Mouse (Mus musculus) common myeloid progenitor, adult 5-6 weeks (primary cell): ENCODE measurements at regions not wholly inside any gene's neighbourhood (a gene's known extent, or its start where the extent isn't known, plus 50 kb on each side); places are given as distances from the start of the nearest gene placed in this dataset.
"Not testable (repeated sequence)": the region's sequence is repeated elsewhere in the genome, so short reads cannot be mapped to it uniquely, and the experiment has no call there.

Experiments used
- ATAC-seq: replicated peaks from 2 replicates; pipeline ENCODE4 v1.8.0; 2016; ENCODE audit warnings: low read depth, mild to moderate bottlenecking, moderate TSS enrichment, inconsistent platforms; ENCODE audit not compliant: poor library complexity, severe bottlenecking

- ATAC-seq = not testable (repeated sequence)
Observed at GRCm38 (mm10) chr12:117327086-117327485, 189.2 kb upstream of the Rapgef5 start.

GRCm38 (mm10) chr12:117330418-117330817, 185.9 kb upstream of the Rapgef5 start:
- ATAC-seq = no peak

GRCm38 (mm10) chr12:117336856-117337255, 179.4 kb upstream of the Rapgef5 start:
- ATAC-seq = peak; percentile 91

DNA sequence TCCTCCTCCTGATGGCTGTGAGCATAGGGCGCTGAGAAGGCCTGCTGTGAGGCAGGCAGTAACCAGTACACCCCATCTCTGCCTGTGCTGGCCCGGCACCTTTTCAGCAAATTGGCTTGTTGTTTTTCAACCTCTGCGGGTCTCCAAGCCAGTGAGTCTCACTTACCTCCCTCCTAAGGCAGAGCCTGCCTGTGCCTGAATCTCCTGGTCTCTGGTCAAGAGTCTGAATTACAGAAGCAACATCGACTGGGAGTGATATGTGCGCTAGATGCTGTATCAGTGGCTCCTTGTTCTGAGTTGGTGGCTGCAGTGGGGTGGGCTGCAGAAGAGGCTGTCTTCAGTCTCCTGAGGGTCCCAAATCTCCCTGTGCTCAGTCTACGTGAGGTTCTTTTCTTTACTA, 174.0 kb upstream of the Rapgef5 start:
- no peak for ATAC-seq

DNA sequence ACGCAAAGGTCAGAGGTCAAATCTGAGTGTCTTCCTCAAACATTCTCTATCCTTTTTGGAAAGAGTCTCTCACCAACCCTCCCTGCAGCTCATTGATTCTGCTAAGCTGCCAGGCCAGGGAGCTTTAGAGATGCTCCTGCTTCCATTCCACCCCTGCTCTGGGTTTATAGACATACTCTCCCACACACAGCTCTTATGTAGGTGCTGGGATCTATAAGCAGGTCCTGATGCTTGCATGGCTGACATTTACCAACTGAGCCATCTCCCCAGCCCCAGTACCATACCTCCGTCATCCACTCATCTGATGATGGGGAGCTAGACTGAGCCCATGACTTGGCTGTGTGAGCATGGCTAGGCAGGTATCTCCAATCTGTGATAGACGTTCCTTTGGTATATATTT, 173.2 kb upstream of the Rapgef5 start:
- no peak for ATAC-seq

DNA sequence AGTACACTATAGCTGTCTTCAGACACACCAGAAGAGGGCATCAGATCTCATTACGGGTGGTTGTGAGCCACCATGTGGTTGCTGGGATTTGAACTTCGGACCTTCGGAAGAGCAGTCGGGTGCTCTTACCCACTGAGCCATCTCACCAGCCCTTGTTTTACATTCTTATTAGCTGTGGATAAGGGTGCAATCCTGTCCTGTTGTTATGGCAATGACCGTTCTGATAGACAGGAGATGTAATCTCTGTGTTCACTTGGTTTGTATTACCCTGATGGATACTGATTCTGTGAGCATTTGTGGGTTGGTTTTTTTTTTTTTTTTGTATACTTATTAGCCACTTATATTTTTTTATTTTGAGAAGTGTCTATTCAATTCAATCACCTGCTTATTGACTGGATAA, 172.7 kb upstream of the Rapgef5 start:
- not testable (repeated sequence) for ATAC-seq

DNA sequence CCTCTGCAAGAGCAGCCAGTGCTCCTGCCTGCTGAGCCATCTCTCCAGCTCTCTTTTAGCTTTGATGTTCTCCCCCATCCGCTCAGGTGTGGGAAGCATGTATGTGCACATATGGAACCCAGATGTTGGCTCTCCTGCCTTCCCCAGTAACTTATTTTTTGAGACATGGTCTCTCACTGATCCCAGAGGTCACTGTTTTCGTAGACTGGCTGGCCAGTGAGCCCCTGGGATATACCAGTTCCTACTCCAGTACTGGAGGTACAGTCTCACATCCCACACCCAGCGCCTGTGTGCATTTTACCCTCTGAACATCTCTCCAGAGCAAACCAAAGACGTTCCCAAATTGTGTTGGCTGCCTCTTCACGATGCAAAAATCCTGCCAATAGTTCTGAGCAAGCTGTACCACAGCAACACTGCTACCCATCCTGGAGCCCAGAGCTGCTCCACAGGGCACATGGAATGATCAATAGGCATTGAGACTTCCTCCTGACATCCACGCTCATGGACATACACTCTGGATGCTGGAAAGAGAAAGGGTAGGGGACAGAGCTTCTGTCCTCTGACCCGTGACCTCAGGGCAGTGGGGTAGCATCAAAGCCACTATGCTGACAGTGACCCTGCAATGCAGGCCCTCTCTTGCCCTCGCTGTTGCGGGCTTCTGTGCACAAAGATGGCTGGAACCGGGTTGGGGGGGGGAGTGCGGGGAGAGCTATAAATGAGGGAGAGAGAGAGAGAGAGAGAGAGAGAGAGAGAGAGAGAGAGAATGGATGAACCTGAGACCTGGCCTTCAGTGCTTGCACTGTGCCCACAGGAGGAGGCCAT, 171.8 kb upstream of the Rapgef5 start:
- no peak for ATAC-seq

DNA sequence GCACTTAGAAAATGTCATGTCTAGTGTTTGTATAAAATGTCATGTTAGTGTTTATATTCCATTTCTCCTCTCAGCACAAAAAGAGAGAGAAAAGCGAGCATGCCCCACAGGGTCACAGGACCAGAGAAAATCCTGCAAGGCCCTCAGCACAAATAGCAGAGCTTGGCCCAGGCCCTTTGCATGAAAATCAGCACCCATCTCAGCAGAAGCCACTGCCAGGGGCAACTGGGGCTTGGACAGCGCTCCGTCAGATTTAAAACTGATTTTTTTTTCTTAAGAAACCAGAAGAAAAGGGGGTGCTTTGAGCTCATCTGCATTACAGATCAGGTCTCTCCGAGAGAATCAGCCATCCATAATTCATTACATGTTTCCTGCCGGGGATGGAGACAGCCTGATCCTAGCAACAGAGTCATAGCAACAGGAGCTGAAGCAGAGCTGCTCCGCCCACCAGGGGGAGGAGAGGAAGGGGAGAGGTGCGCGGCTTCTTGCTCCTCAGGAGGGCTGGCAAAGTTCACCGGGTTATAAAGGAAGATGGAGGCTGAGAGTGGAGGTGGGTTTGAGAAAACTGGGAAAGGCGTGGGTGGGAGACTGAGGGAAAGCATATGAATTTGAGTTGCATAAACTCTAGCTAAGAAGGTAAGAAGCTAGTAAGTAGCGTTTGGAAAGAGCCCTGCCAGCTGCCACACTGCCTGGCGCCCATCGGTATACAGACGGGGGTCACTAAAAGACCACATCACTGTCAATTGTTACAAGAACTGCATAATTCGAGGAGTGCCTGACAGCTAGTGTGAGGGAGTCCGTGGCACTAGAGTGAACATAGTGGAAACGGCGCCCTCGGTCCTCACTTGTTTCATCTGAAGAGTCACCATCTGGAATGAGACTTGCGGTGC, 170.9 kb upstream of the Rapgef5 start:
- no peak for ATAC-seq

DNA sequence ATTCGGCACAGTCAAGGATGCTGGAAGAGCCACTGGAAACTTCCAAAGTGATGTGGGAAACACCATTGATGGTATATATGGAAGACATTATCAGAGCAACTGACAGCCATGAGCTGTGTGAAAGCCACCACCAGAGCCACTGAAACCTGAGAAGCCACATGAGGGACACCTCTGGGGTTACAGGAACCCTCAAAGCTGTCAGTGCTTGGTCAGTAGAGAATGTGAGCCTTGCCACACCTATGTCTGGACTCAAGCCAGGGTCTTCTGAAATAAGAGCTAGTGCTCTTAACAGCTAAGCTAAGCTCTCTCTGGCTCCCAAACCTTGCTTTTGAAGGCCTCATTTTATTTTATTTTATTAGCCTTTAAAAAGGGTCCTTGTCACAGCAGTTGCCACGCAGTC, 170.2 kb upstream of the Rapgef5 start:
- ATAC-seq = no peak

- ATAC-seq = no peak
Observed at GRCm38 (mm10) chr12:117347135-117347534, 169.1 kb upstream of the Rapgef5 start.

- 0 out of 2 replicates have a peak, but pooled peaks have one; percentile 33 for ATAC-seq
Observed at GRCm38 (mm10) chr12:117348516-117348915, 167.8 kb upstream of the Rapgef5 start.

DNA sequence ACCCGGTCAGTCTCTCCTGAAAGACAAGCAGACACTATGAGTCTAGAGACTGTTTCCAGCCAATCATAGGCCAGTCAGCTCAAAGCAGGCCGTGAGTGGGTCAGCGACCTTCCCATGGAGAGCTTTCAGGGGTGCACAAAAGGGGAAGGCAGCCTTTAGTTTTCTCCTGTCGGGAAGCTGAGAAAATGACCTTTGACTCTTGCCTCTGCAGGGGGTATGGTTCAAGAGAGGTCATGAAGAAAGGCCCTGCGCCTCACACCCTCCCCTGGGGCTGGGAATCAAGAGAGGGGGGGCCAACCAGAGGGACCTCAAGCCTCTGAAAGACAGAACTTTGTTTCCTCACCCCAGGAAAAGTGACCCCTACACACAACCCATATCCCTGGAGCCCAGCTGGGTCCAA, 164.4 kb upstream of the Rapgef5 start:
- no peak for ATAC-seq

GRCm38 (mm10) chr12:117352511-117352910, 163.8 kb upstream of the Rapgef5 start:
- no peak for ATAC-seq

DNA sequence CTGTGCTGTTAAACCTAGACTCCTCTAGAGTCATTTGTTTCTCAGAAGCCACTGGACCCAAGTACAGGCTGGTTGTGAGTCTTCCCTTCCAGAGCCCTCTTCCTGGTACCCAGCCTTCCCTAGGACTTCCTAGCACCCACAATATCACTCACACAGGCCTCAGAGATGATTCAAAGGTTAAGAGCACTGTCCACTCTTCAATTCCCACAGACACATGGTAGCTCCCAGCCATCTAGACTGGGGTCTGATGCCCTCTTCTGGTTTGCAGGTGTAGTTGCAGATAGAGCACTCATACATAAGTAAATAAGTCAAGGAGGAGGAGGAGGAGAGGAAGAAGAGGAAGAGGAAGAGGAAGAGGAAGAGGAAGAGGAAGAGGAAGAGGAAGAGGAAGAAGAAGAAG, 163.3 kb upstream of the Rapgef5 start:
- ATAC-seq = peak; percentile 76

GRCm38 (mm10) chr12:117357811-117358210, 158.5 kb upstream of the Rapgef5 start:
- no peak for ATAC-seq

DNA sequence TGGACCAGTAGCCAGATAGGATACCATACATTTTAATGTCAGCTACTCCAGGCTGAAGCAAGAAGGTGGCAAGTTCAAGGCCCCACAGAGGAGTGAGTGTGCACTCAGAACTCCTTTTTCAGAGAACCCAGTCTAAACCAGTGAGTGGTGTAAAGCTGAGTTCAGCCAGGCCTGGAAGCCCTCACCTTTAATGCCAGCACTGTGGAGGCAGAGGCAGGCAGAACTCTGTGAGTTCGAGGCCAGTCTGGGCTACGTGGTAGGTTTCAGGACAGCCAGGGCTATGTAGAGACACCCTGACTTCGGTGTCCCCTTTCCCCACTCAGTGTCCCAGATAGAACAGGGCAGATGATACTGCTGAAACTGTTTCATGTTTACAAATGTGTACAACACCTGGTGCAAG, 157.4 kb upstream of the Rapgef5 start:
- ATAC-seq = no peak

DNA sequence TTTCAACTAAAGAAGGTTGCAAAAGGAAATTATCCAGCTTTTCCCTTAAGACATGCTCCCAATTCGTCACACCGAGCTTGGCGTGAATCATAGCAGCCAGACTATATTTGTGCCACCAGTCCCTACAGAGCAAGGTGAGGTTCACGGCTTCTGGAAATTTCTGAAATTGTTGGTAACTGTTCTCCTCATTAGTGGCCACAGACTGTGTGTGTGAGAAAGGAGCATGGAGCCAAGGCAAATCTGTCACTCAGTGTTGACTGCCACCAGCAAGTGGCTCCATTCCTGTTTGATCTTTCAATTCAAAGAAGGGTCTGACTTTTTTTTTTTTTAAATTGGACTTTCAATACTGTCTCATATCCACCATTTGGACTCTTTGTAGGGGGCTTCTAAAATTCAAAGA, 156.1 kb upstream of the Rapgef5 start:
- ATAC-seq = no peak

DNA sequence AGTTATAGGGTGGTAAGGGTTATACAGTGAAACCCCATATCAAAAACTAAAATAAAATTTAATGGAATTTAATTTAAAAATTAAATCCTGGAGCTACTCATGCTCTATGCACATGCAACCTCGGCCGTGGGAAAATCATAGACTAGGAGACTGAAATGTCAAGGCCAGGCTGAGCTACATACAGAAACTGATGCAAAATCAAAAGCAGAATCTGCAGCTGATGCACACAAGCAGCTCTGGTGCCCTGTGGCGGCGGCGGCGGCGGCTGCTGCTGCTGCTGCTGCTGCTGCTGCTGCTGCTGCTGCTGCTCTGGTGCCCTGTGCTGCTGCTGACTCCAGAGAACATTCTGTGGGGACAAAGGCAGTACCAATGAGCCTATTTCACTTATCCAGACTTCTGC, 154.5 kb upstream of the Rapgef5 start:
- no peak for ATAC-seq

GRCm38 (mm10) chr12:117363457-117363856, 152.8 kb upstream of the Rapgef5 start:
- 0 out of 2 replicates have a peak, but pooled peaks have one; percentile 52 for ATAC-seq

- ATAC-seq = no peak
Observed at GRCm38 (mm10) chr12:117365181-117365580, 151.1 kb upstream of the Rapgef5 start.

- no peak for ATAC-seq
Observed at GRCm38 (mm10) chr12:117365876-117366275, 150.4 kb upstream of the Rapgef5 start.
